14 mouse cellular contexts compared by ENCODE assay signal in genomic region chr1:62648116-62648515, GRCm38 (mm10). TPM values are rescaled to one million over a fixed set of nuclear protein-coding genes. Genes with fewer than 3 reads are reported as not detected.
DNase-seq lines count a peak whose midpoint lies in the region; ATAC-seq lines count a peak whose summit lies in the region.
"Had no signal": no experiment of that assay in that cellular context is flagged by ENCODE, and none has a peak within 500 bp of the region (broad histone marks: within the 10 kb centered on the region; RNA-seq: fewer than 3 reads in every experiment).

No protein-coding gene starts in this region.

- H3K36me3 ChIP-seq in heart, embryonic 12.5 days = no peaks in the 10 kb centered on the region
- no peaks in the 10 kb centered on the region for H3K36me3 ChIP-seq in neural tube, embryonic 11.5 days (ENCODE audit: control insufficient read depth, insufficient read depth, low read length)
- H3K36me3 ChIP-seq in limb, embryonic 12.5 days = no peaks in the 10 kb centered on the region

- H3K9me3 ChIP-seq in heart, embryonic 12.5 days (replicated peaks) = no peaks in the 10 kb centered on the region
- no peaks in the 10 kb centered on the region for H3K9me3 ChIP-seq in neural tube, embryonic 11.5 days (ENCODE audit: control insufficient read depth, low read length)
- no peaks in the 10 kb centered on the region for H3K9me3 ChIP-seq in limb, embryonic 12.5 days

- H3K4me3 ChIP-seq in heart, embryonic 12.5 days = no peak overlapping the region
- H3K4me3 ChIP-seq in neural tube, embryonic 11.5 days (ENCODE audit: low read depth, low read length) = no peak overlapping the region
- no peak overlapping the region for H3K4me3 ChIP-seq in limb, embryonic 12.5 days (replicated peaks)
- H3K4me3 ChIP-seq: erythroblast, embryonic 14.5 days; left cerebral cortex, adult 2 months had no signal

- no peaks in the 10 kb centered on the region for H3K27me3 ChIP-seq in heart, embryonic 12.5 days (replicated peaks)
- no peaks in the 10 kb centered on the region for H3K27me3 ChIP-seq in neural tube, embryonic 11.5 days (ENCODE audit: control insufficient read depth, insufficient read depth, low read length)
- peaks cover 15% of the 10 kb centered on the region; the same call in 1 of the 2 replicates for H3K27me3 ChIP-seq in limb, embryonic 12.5 days

- H3K4me2 ChIP-seq in heart, embryonic 12.5 days = peak overlapping the region; percentile 36; the same call in 1 of the 2 replicates
- peak overlapping the region; percentile 26; the same call in 1 of the 2 replicates for H3K4me2 ChIP-seq in neural tube, embryonic 11.5 days (ENCODE audit: low read depth)
- H3K4me2 ChIP-seq in limb, embryonic 12.5 days = peak overlapping the region; percentile 40

- peaks cover 14% of the 10 kb centered on the region for H3K4me1 ChIP-seq in heart, embryonic 12.5 days (replicated peaks)
- peaks cover 11% of the 10 kb centered on the region; the same call in 1 of the 2 replicates for H3K4me1 ChIP-seq in neural tube, embryonic 11.5 days (ENCODE audit: control insufficient read depth, insufficient read depth, low read length)
- peaks cover 44% of the 10 kb centered on the region for H3K4me1 ChIP-seq in limb, embryonic 12.5 days (replicated peaks)

- no peak for DNase-seq in heart, adult 18-20 months
- DNase-seq in neural tube, embryonic 11.5 days (ENCODE audit: low spot score) = peak; percentile 52
- no peak for DNase-seq in neural tube, embryonic 10.5 days (ENCODE audit: extremely low spot score, low spot score)
- DNase-seq in right cerebral cortex, postnatal 14 days = no peak
- no peak for DNase-seq in adrenal gland, postnatal 14 days
- no peak for DNase-seq in cerebellum, adult 9-11 months
- DNase-seq: cerebellum, adult 8-10 months; kidney, adult 9 months; thymus, postnatal 25 days had no signal

- H3K9ac ChIP-seq in heart, embryonic 12.5 days = no peak overlapping the region
- no peak overlapping the region for H3K9ac ChIP-seq in neural tube, embryonic 11.5 days (ENCODE audit: low read length)
- H3K9ac ChIP-seq in limb, embryonic 12.5 days (replicated peaks) = no peak overlapping the region
- H3K9ac ChIP-seq: liver, embryonic 14.5 days had no signal

- 54% methylated on average over 6 of the region's 6 CpGs for WGBS in heart, embryonic 12.5 days
- 8% methylated on average over 6 of the region's 6 CpGs for WGBS in neural tube, embryonic 11.5 days
- WGBS in limb, embryonic 12.5 days = under 1% methylated on average over 6 of the region's 6 CpGs

- ATAC-seq in heart, embryonic 12.5 days (ENCODE audit: insufficient number of reproducible peaks, low FRiP score) = no peak
- ATAC-seq in neural tube, embryonic 11.5 days (ENCODE audit: insufficient read depth, low FRiP score, low TSS enrichment) = peak; percentile 53; the same call in 1 of the 2 replicates
- ATAC-seq in limb, embryonic 12.5 days (ENCODE audit: insufficient number of reproducible peaks, insufficient read depth, low FRiP score, low TSS enrichment, low read depth) = 0 out of 2 replicates have a peak, but pooled peaks have one; percentile 33

- no peak overlapping the region for H3K27ac ChIP-seq in heart, embryonic 12.5 days (ENCODE audit: poor library complexity, severe bottlenecking)
- H3K27ac ChIP-seq in neural tube, embryonic 11.5 days (ENCODE audit: low read depth, low read length) = no peak overlapping the region
- no peak overlapping the region for H3K27ac ChIP-seq in limb, embryonic 12.5 days
- H3K27ac ChIP-seq: left cerebral cortex, adult 2 months; liver, embryonic 14.5 days had no signal

RNA-seq across cellular contexts. Expression of gene Nrp2, which starts 55.0 kb away (rescaled TPM):
- polyA plus RNA-seq in heart, embryonic 12.5 days (2016; fragmentation: Nextera tagmentation; extraction: Ambion mirVana) = 6.0 and 6.2 TPM in 2 replicates
- 10 to 100 TPM; 20.2 to 30.1 TPM for total RNA-seq in heart, adult 18-20 months (2021)
- polyA plus RNA-seq in neural tube, embryonic 11.5 days (2014; fragmentation: Nextera tagmentation; extraction: Ambion mirVana) = 35.6 and 40.9 TPM in 2 replicates
- polyA plus RNA-seq in limb, embryonic 12.5 days (2016; fragmentation: Nextera tagmentation; extraction: Ambion mirVana) = 70.7 and 86.2 TPM in 2 replicates
- total RNA-seq in adrenal gland, postnatal 14 days (2021) = 43.7 and 46.6 TPM in 2 replicates
